Mouse (Mus musculus) myocyte (in vitro differentiated cells): ENCODE measurements around the gene Kiss1r.

Experiments used
- MAX ChIP-seq: IDR thresholded peaks from one replicate; pipeline ENCODE4 v1.6.1; 2011; ENCODE audit warnings: low read depth, mild to moderate bottlenecking, control low read depth
- POLR2A ChIP-seq: IDR thresholded peaks from one replicate; pipeline ENCODE4 v1.6.1; 2011; ENCODE audit warnings: low read depth, mild to moderate bottlenecking, control low read depth, moderate library complexity; ENCODE audit not compliant: insufficient read length
- POLR2AphosphoS2 ChIP-seq: IDR thresholded peaks from one replicate; pipeline ENCODE4 v1.6.1; 2011; ENCODE audit warnings: low read depth, control low read depth; ENCODE audit not compliant: insufficient read length
- USF1 ChIP-seq: IDR thresholded peaks from one replicate; pipeline ENCODE4 v1.6.1; 2011; ENCODE audit warnings: low read depth, mild to moderate bottlenecking, control low read depth, moderate library complexity

- TF ChIP-seq USF1 (no peak), MAX (no peak), POLR2A (no peak), POLR2AphosphoS2 (no peak)
Observed at GRCm38 (mm10) chr10:79879527-79879926, 37.2 kb upstream of the Kiss1r start.
